Mouse (Mus musculus) left cerebral cortex, postnatal 36 days (tissue): ENCODE data around the gene H1foo. TPM values are rescaled to one million over a fixed set of nuclear protein-coding genes. Genes with fewer than 3 reads are reported as not detected.

Experiments used
- DNase-seq, 2 experiments: peaks; one replicate each; pipeline ENCODE4 v3.0.0; 2021 to 2022; ENCODE audit warnings: low spot score in 2 of 2, mixed read lengths in 1 of 2
- intact Hi-C: fragments of 180-260 bp; cut with DNase I; formaldehyde crosslinking; loops from one replicate; pipeline ENCODE4 v1.15.1; 2025
- total RNA-seq, 2 experiments: library from RNA; stranded (reverse); gene quantifications; 2 replicates each; pipeline ENCODE4 v1.2.3; 2021

The H1foo gene
- total RNA-seq, 2 experiments from 2014 or later, result not detected

DNA sequence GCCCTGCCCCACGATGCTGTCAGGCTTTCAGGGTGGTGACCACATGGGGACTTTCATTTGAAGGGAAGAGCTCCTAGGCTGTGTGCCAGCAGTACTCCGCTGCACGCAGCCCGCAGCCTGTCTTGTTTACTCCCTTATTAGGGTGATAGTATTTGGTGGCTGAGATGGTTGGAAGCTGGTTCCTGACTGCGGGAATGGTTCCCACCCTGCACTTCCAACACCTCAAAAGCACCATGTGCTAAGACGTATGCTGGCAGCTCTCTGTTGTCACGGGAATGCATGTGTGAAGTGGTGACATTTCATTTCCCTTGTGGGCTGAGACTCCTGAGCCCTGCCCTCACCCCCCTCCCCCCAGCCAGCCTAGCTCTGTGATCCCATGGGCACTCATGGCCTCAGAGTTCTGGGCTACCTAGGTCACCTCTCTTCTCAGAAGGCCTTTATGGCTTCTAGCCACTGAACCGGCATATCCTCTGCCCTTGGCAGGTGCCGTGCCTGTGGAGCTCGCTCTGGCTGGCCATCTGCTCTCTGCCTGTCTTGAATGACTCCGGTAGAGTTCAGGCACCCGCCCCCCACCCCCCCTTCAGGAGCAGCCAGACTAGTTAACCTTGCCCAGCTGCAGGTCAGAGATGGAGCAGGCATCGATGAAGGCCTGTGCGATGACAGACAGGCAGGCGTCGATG lies 12.3 kb downstream of the H1foo start:
- DNase-seq, result no peak
- intact Hi-C loops, result loop anchor here (5.0 kb wide), 1 partner anchor 40 kb away; no protein-coding TSS in a partner anchor

DNA sequence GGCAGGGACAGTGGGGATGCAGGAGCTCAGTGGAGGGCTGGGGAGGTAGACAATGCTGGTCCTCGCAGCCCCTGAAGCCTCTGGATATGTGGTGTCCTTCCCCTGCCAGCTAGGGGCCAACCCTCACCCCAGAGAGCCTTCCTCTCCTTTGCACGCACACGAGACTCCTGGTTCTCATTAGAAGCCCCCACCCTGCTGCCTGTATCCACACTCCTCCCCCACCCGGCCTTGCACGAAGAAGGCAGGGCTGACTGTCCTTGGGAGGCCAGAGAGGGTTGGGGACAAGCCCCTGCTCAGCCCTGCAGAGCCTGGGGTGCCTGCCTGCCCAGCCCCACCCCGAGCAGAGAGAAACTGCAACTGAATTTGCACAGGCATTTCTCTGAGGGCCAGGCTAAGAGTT lies 12.9 kb downstream of the H1foo start:
- no peak for DNase-seq
- intact Hi-C loops, result loop anchor here (5.0 kb wide), 1 partner anchor 40 kb away; no protein-coding TSS in a partner anchor

DNA sequence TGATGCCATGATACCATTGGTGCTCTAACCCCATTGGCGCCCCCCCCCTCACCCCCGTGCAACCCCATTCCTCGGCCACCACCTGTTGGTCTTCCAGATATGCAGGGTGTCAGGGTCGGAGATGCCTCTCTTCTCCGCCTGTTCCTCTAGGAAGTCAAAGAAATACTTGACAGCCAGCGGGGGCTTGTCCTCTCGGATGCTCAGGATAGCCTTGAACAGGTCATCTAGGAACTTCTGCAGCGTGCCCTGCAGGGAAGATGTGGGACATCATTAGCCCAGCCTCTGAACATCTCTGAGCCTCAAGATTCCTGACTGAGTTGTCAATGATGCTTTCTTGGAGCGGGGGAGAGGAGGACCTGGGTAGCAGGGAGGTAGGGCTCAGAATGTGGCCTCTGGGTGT lies 13.7 kb downstream of the H1foo start:
- intact Hi-C loops, result loop anchor here (5.0 kb wide), 1 partner anchor 41 kb away; no protein-coding TSS in a partner anchor
- DNase-seq, result no peak

DNA sequence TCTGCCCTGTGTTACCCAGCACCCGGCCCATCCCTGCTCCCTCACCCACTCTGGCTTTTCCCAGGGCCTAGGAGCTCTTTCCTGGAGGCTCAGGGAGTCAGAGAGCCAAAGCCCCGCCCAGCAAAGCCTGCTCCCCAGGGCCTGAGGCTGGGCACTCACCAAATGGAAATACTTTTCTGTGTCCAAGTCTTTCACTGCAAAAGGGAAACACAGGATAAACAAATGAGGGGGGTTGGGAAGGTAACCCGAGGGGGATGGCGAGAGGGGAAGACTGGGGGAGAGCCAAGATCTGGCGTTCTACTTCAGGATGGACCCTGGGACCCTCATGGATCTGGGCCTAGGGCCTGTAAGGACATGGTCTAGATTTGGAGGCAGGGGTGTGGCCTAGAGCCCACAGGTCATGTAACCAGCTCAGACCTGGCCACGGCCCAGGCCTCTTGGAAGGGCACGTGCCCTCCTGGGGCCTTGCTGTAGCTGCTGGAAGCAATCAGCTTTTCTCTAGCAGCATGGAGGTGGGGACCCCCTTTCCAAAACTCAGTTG lies 14.5 kb downstream of the H1foo start:
- intact Hi-C loops, result loop anchor here (5.0 kb wide), 1 partner anchor 42 kb away; no protein-coding TSS in a partner anchor

DNA sequence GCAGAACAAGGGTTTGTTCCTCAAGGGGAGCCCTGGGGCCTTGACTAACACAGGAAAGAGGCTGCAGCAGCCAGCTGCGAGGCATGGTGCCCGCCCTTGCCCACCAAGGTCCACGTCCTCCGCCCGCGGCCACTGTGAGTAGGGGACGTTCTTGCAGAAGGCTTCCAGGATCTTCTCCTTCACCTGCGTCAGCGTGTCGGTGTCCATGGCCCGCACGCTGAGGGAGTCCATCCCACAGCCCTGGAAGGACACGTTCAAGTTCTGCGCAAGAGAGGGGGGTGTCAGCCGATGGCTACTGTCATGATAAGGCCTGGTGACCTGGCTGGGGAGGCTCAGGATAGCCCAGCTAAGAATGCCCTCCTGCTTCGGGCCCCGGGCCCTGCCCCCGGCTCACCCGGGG lies 15.6 kb downstream of the H1foo start:
- DNase-seq, result no peak
- intact Hi-C loops, result no loop called here

More for the DNA sequence above, 14.5 kb downstream of the H1foo start:
- no peak for DNase-seq

DNA sequence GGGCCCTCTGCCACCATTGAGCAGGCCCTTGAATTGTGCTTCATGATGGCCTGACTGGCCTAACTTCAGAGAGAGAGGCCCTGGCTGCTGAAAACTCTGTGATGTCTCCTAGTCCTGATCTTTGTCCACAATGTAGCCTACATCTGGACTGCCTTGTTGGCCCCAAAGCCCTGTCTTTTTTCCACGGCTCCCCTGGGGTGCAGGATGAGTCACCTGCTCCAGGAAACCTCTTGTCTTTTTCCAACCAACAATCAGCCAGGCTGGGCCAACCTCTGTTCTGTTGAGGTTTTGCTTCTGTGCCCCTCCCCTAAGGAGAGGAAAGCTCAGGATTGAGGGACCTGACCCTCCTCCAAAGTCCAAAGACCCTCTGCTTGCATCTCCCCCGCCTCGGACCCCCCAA lies 17.0 kb downstream of the H1foo start:
- intact Hi-C loops, result no loop called here
- no peak for DNase-seq

DNA sequence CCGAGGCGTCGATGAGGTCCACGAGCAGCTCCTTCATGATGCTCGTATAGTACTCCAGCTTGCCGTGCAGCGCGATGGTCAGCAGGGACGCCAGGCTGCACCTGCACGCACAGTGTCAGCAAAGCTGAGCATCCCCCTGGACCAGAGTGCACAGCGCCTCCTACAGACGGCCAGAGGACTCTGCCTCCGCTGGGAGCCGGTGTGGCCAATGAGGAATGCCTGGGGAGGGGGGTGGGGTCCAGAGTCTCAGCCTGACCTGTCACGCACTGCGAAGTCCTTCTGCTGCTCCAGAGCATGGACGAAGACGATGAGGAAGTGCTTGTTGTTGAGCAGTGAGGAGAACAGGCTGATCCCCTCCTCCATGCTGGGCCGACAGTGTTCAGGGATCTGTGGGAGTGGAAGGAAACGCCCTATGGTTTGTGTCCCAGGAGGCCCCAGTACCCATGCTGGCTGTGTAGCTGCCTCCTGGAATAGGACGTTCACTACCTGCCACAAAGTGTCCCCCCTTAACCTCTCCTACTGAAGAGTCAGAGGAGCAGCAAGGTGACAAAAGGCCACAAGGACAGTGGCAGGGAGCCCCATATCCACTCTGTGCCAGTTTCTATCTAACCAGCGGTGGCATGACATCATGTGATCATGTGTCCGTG lies 17.8 kb downstream of the H1foo start:
- DNase-seq, result no peak

DNA sequence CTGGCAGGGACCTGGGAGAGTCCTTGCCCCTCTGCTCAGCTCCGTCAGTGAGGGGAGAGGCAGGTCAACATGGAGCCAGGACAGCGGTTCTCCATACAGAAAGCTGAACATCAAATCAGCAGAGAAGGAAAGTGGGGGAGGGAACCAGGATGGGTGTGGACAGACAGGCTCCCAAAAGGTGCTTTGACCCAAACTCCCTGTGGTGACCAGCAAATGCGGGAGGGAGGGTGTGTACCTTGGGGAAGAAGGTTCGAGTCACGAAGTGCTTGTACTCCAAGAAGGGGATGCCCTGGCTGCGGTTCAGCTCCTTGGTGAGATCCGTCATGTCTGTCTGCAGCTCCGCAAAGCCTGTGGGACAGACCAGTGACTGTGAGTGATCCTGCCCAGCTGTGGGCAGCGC lies 18.9 kb downstream of the H1foo start:
- intact Hi-C loops, result no loop called here

More for the DNA sequence above, 17.8 kb downstream of the H1foo start:
- intact Hi-C loops, result no loop called here

DNA sequence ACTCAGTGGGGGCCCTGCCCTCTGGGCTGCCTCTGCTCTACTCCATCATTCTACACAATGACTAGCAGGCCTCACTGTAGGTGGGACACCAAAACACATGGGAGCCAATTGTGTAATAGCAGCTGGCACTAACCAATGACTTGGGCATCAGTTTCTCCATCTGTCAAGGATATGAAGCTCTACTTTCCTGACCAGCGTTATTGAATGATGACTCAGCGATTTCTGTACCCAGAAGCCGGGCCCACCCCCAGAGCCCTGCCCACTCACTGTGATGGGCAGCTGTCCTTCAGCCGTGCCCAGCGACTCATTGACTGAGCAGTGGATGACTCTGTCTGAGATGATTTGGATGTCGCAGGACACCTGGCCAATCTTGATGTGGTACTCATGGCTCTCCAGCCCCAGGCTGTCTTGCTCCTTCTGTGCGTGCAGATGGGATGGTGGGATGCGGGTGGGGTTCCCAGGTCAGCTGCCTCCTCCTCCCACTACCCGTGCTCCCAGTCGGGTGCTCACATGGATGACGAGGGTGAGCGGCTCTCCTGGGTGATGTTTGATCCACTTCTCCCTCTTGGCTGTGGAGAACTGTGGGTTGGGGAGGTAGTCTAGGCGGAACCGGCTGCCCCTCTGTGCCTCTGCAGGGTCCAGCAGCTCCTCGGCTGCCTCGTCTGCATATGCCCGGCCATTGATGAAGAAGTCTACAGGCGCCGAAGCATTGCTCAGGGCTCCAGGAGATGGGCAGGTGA lies 21.7 kb downstream of the H1foo start:
- intact Hi-C loops, result no loop called here

More for the DNA sequence above, 18.9 kb downstream of the H1foo start:
- DNase-seq, result no peak

DNA sequence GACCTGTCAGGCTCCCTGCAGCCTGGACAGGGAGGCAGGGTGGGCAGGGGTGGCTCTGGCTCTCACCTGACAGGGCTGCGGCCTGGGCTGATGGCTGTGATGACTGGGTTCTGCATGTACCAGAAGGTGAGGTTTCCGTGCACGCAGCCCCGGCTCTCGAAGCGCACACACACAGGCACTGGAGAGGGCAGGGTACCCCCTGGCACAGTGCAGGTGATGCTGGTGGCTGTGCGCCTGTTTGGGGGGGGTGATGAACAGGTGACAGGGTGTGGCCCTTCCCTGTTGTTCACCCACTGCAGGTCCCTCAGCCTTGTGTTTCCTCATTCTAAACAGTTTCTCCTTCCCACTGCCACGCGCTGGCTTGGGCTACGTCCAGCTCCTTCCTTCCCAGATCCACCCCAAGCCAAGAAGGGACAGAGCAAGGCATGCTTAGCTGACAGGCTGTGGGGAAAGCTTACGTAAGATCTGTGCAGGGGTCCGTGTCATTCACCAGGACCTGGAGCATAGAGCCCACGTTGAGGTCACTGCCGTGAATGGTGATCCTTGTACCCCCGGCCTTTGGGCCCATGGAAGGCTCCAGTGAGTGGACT lies 22.6 kb downstream of the H1foo start:
- intact Hi-C loops, result no loop called here
- DNase-seq, result no peak

More for the DNA sequence above, 21.7 kb downstream of the H1foo start:
- DNase-seq, result no peak

DNA sequence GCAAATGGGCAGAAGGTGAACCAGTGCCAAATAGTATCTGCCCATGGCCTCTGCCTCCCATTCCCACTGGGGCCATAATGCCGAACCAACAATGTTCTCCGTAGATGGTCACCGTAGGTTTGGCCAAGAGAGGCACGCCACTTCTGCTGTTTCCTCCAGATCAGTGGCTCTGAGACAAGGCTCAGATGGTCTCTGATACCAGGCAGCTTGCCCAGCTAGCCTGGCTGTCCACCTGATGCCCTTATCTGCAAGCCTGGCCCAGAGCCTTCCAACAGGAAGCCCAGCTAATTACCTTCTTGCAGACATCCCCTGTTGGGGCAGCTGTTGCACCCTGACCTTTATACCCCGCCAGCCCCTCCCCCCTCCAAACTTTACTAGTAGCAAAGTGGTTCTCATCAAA lies 23.3 kb downstream of the H1foo start:
- no peak for DNase-seq
- intact Hi-C loops, result no loop called here

DNA sequence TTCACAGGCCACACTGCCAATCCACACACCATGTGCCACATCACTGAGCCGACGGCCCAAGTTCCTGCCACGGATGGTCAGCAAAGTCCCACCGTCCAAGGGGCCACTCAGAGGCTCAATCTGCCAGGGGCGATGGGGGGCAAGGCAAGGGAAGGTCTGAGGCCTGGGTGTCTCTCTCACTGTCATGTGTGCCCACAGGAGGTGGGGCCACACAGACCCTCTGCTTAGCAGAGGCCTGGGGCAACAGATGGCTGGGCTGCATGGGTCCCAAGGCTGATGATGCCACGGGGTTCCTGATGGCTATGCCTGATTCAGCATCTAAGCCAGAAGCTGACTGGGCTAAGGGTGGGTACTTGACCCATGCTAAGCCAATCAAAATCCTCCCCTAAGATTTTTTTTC lies 24.0 kb downstream of the H1foo start:
- intact Hi-C loops, result no loop called here
- DNase-seq, result no peak

DNA sequence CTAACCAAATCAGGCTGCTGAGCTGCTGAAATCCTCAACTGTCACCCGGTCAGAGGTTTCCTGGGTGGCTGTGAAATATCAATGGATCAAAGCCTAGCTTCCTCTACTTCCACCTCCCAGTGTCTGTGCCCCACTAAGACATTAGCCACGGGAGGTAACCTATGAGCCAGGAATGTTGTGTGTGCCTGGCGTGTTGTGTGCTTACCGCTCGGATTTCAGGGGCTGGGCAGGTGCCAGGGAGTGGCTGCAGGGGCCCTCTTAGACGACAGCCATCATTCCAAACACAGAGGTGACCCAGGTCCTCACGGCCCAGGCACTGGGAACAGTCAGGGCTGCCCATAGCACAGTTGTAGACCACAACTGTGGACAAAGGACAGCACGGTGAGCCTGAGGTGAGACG lies 24.4 kb downstream of the H1foo start:
- no peak for DNase-seq
- intact Hi-C loops, result no loop called here

DNA sequence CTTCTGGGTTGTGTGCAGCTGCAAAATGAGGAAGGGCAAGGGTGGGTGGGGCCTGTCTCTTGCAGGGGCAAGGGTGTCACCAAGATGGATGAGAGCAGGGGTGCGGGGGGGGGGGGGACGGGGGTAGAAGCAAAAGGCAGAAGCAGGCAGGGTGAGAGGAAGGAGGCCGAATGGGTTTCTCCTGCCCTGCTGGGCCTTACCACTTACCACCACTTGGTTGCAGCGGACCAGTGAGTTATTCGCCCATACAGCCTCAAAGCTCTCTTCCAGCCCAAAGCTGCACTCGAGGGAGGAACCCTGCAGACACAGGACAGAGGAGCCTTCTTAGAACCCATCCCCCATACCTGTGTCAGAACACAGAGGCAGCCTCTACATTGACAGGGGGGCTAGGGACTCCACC lies 25.2 kb downstream of the H1foo start:
- DNase-seq, result no peak
- intact Hi-C loops, result no loop called here

DNA sequence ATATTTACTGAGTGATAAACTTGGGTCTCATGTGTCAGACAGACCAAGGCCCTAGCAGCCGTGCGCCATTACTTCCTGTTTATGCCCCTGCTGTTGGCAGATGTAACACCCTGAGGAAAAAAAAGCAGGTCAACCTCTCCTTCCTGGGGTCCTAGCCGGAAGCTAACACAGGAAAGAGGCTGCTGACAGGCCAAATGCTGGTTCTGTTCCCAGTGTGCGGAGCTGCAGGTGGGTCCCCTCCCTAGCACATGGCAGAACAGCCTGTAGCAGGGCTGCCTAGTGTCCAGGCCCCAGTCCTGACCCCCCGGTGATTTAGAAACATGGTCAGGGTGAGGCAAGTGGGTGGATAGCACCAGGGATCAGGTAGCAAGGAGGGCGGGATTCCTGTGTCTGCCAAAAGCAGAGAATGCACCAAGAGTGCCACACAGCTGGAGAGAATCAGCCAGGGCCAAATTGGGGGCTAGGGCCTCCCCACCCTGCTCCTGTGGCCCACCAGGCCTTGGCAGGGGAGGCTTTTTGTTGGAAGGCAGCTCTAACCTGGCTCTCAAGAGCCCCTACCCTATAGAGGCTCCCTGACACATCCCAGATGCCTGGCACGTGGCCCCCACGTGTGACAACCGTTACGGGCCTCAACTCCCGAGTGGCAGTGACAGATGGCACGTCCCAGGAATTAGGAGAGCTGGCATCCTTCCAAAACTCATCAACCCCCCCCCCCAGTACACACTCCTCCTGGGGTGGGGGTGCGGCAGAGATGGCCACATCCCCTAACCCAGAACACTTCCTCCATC lies 26.7 kb downstream of the H1foo start:
- no peak for DNase-seq
- intact Hi-C loops, result no loop called here

DNA sequence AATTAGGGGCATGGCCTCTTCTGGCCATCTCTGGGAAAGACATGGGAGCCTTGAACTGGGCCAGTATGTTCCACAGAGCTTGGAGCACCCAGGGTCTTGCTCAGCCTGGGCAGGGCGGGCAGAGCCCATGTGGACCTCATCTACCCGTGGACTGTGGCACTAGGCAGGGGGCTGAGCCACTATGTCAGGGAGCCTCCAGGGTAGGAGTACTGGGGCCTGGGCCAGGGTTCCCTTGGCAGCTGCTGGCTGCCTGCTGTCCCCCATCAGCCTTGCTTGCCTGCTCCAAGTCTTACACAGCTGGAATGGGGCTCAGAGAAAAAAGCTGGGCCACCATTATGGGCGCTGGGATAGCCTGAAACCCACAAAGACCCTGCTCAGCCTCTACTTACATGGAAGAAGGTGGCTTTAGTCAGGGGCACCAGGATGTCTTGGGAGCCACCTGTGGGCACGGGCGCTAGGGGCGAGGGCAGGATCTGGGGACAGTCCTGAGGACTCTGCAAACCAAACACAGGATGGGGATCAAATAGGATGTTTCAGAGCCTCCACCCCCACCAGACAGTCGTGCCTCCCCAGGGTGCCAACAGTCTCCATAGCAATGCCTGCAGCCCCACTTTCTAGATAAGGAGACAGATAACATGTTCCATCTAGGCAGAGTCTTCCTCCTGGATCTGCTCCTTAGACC lies 27.5 kb downstream of the H1foo start:
- intact Hi-C loops, result no loop called here
- DNase-seq, result no peak

DNA sequence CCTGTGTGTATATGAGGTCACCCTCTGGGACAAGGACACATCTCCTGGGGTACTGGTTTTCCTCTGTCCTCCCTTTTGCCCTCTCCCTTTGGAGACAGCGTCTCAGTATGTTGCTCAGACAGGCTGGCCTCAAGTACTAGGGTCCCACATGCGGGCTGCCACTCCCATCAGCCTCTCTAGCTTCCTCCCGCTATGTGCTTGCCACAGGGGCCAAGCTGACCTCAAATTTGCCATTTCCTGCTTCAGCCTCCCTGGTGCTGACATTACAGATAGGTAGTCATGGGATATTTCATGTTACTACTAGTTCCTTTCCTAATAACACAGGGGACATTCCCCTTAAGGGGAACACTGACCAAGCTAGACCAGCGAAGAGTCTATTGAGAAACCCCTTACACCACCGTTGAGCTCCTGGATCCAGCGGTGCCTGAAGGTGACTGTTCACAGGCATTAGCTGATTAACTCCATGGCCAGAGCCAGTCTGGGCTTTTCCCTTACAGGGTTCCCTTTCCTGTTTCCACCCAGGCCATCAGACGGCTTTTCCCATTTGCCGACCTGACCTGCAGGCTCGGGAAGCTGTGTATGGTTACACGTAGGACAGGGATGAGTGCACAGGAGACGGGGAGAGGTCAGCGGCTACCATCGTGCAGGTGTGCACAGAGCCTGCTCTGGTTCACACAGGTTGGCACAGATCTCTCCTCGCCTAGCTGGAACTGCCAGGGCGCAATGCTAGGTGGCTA lies 28.6 kb downstream of the H1foo start:
- intact Hi-C loops, result no loop called here

More for the DNA sequence above, 28.6 kb downstream of the H1foo start:
- no peak for DNase-seq
